Mouse (Mus musculus) heart, embryonic 16.5 days (tissue): Measurements from ENCODE around the gene Trim7. TPM values are rescaled to one million over a fixed set of nuclear protein-coding genes. Genes with fewer than 3 reads are reported as not detected.
"Not testable (repeated sequence)": the region's sequence is repeated elsewhere in the genome, so short reads cannot be mapped to it uniquely, and the experiment has no call there.

Experiments used
- ATAC-seq: fragments of 200-750 bp; cut with Nextera tagmentation; replicated peaks from 2 replicates; pipeline ENCODE4 v1.8.0; 2017; ENCODE audit warnings: moderate number of reproducible peaks; ENCODE audit not compliant: insufficient read depth, low FRiP score; ENCODE audit errors: extremely low read depth
- H3K27ac ChIP-seq: fragments of 300-500 bp; sonication (generic); 2 replicates; pipeline ENCODE4 v1.5.1; 2014; ENCODE audit warnings: mild to moderate bottlenecking, low read length, control low read depth, moderate library complexity
- H3K27me3 ChIP-seq: fragments of 300-500 bp; sonication (generic); 2 replicates; pipeline ENCODE4 v1.6.1; 2014; ENCODE audit warnings: low read length, mixed read lengths; ENCODE audit not compliant: control insufficient read depth, insufficient read depth
- H3K36me3 ChIP-seq: fragments of 300-500 bp; sonication (generic); 2 replicates; pipeline ENCODE4 v1.6.1; 2014; ENCODE audit not compliant: control insufficient read depth, insufficient read depth
- H3K4me1 ChIP-seq: fragments of 300-500 bp; sonication (generic); 2 replicates; pipeline ENCODE4 v1.6.1; 2014; ENCODE audit warnings: low read length, mixed read lengths; ENCODE audit not compliant: control insufficient read depth, insufficient read depth
- H3K4me2 ChIP-seq: fragments of 300-500 bp; sonication (generic); 2 replicates; pipeline ENCODE4 v1.6.1; 2014; ENCODE audit warnings: low read depth, mild to moderate bottlenecking, control low read depth, low read length
- H3K4me3 ChIP-seq: fragments of 300-500 bp; sonication (generic); 2 replicates; pipeline ENCODE4 v1.5.1; 2014; ENCODE audit warnings: mild to moderate bottlenecking, control low read depth, low read length
- H3K9ac ChIP-seq: fragments of 300-500 bp; sonication (generic); 2 replicates; pipeline ENCODE4 v1.6.1; 2014; ENCODE audit warnings: low read length, control low read depth
- H3K9me3 ChIP-seq: fragments of 300-500 bp; sonication (generic); replicated peaks from 2 replicates; pipeline ENCODE4 v1.6.1; 2016; ENCODE audit warnings: low read length; ENCODE audit not compliant: control insufficient read depth
- WGBS: fragments of 180-500 bp; shearing (Covaris S2); extraction: QIAGEN DNeasy Blood & Tissue Kit; methylation state at CpG from one replicate; pipeline ENCODE4 v1.1.7; 2014; 5-methylcytosine and 5-hydroxymethylcytosine counted together
- polyA plus RNA-seq: library from polyadenylated mRNA; unstranded; fragments of >200 nt; fragmentation: Nextera tagmentation; extraction: Ambion mirVana; gene quantifications from 2 replicates; pipeline ENCODE4 v1.2.1, GENCODE M21; 2015

Gene Trim7
- 0.89 and 0.98 TPM in 2 replicates for polyA plus RNA-seq

DNA sequence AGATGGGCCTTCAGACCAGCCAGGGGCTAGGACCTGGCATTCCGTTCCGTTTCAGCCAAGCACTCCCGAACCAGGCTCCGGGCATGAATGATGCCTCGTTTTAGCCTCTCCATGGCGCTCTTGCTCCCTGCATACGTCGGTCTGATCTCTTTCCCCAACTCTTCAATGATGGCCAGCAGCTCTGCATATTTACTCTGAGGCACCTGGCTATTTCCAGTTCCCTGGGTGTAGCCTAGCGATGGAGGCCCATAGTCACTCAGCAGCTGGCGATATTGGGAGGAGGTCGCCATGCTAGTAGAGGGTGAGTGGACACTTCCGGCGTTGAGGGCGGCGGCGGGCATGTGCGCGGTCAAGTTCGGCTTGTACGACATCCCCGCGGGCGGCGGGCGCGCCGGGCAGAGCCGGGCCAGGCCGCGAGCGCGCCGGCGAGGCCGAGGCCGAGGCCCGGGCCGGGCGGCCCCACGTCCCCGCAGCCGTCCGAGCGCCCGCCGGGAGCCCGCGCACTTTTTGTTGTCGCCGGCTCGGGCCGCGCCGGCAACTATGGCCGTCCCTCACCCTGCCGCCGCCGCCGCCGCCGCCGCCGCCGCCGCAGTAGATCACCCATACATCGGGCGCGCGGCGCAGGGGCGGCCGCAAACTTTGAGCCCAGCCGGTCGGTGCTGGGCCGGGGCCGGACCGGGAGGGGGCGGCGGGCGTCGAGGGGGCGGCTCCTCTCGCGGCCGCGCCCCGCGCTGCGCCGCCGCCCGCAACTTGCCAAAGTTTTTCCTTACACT, at the start of gene Trim7, which contains the start of gene Gm12184:
Gene Trim7 (plus strand): TSS at position 162 of the 773 bp plus-strand sequence.
Gene Gm12184 (minus strand): TSS at position 677 of the 773 bp plus-strand sequence.
- H3K27me3 ChIP-seq, H3K9me3 ChIP-seq, H3K36me3 ChIP-seq, H3K4me1 ChIP-seq: not testable (repeated sequence)
- WGBS = under 1% methylated on average over 54 of the region's 92 CpGs
- Histone ChIP-seq H3K4me2 (peak within 1 kb of the TSS; percentile 68), H3K4me3 (peak within 1 kb of the TSS; percentile 49), H3K9ac (peak within 1 kb of the TSS; percentile 64), H3K27ac (peak within 1 kb of the TSS; percentile 60)
- ATAC-seq = peak; percentile 84

DNA sequence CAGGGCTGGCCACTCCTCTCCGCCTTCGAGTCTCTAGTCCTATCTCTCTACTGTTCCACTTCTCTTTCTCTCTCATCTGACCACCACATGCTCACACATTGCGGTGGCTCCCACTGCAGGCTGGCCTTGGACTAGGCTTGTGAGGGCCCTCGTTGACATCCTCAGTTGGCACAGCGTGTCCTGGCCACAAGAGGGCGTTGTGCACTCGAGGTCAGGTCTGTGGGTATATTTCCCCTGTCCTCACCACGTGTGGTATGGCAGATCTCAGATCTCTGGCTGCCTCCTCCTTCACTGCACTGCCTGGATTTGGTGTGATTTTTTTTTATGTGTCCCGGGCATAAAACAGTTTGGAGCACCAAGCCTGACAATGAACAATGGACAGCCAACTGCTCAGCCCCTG, 49.3 kb upstream of the Trim7 start:
- Histone ChIP-seq H3K9ac (no peak overlapping the region), H3K9me3 (no peaks in the 10 kb centered on the region), H3K27me3 (no peaks in the 10 kb centered on the region), H3K36me3 (no peaks in the 10 kb centered on the region), H3K4me1 (no peaks in the 10 kb centered on the region), H3K4me2 (no peak overlapping the region), H3K27ac (no peak overlapping the region), H3K4me3 (no peak overlapping the region)
- 41% methylated on average over 9 of the region's 9 CpGs for WGBS
- no peak for ATAC-seq

DNA sequence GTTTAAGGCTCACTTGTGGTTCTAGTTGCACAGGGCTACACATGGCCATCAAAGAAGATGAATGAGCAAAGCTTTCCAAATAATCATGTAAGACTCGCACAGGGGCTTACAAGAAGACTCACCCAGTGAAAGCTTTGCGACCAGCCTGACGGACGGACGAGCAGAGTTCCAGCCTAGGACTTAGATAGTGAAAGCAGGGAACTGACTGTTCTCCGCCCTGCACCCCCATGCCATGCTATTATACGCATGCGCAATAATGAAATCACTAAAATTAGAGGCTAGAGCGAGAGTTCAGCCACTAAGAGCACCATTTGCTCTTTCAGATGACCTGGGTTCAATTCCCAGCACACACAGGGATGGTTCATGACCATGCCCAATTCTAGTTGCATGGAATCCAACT, 48.6 kb upstream of the Trim7 start:
- H3K4me2 ChIP-seq = no peak overlapping the region
- no peak overlapping the region for H3K9ac ChIP-seq
- H3K27ac ChIP-seq = no peak overlapping the region
- no peaks in the 10 kb centered on the region for H3K9me3 ChIP-seq
- no peak for ATAC-seq
- H3K27me3 ChIP-seq = no peaks in the 10 kb centered on the region
- no peaks in the 10 kb centered on the region for H3K4me1 ChIP-seq
- WGBS = 86% methylated on average over 9 of the region's 9 CpGs
- H3K4me3 ChIP-seq = no peak overlapping the region
- no peaks in the 10 kb centered on the region for H3K36me3 ChIP-seq

DNA sequence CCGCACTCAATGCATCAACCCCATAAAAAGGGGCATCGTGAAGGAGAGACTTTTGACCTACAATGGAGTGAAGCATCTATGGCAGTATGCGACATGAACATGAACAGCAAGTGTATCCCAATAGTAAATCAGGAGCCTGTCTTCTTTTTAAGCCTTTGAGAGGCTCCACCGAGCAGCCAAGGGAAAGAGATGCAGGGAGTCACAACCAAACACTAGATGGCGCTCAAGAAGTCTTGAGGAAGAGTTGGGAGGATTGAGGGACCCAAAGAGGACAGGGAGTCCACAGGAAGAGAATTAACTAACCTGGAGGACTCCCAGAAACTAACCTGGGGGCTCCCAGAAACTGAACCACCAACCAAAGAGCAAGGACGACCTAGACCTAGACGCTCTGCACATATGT, 46.5 kb upstream of the Trim7 start:
- Histone ChIP-seq H3K9ac (no peak overlapping the region), H3K4me1 (no peaks in the 10 kb centered on the region), H3K4me3 (no peak overlapping the region), H3K27me3 (no peaks in the 10 kb centered on the region), H3K36me3 (no peaks in the 10 kb centered on the region), H3K4me2 (no peak overlapping the region), H3K9me3 (no peaks in the 10 kb centered on the region), H3K27ac (no peak overlapping the region)
- 43% methylated on average over 7 of the region's 7 CpGs for WGBS
- no peak for ATAC-seq

DNA sequence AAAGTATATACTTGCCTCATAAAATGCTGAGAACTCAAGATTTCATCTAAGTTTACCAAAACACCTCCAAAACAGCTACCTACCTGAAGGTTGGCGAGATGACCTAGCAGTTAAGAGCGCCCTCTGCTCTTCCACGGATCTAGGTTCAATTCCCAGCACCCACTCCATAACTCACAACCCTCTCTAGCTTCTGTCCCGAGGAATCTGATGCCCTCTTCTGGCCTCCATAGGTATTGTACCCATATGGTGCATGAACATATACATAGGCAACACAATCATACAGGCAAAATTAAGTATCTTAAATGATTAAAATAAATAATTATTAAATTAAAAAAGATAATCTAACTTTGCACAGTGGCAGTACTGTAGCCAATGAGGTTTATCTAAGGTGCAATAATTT, 43.7 kb upstream of the Trim7 start:
- Histone ChIP-seq H3K27me3 (no peaks in the 10 kb centered on the region), H3K4me1 (no peaks in the 10 kb centered on the region), H3K4me3 (no peak overlapping the region), H3K27ac (no peak overlapping the region), H3K9ac (no peak overlapping the region), H3K4me2 (no peak overlapping the region), H3K9me3 (no peaks in the 10 kb centered on the region), H3K36me3 (no peaks in the 10 kb centered on the region)
- no peak for ATAC-seq
- WGBS = 79% methylated on average over 4 of the region's 4 CpGs

DNA sequence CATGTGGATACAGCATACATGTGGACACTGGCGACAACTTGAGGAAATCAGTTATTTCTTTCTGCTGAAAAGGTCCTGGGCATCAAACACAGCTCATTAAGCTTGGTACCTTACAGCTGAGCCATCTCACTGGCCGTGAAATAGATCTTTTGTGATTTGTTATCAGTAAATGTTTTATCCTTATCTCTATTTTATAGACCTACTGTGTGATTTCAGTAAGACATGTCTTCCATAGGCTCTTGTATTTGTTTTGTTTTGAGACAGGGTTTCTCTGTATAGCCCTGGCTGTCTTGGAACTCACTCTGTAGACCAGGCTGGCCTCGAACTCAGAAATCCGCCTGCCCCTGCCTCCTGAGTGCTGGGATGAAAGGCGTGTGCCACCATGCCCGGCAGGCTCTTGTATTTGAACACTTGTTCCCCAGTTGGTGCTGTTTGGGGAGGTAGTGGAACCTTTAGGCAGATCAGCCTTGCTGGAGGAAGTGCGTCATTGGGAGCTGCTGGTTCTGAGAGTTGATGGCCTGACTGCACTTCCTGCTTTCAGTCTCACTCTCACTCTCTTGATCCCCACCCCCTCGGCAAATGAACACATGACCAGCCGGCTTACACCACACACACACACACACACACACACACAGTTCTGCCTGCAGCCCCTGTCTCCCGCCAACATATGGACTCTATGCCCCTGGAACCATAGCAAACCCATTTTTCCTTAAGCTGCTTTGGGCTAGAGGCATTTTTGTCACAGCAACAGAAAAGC, 38.3 kb upstream of the Trim7 start:
- WGBS = 46% methylated on average over 10 of the region's 10 CpGs
- Histone ChIP-seq H3K27me3 (no peaks in the 10 kb centered on the region), H3K9me3 (no peaks in the 10 kb centered on the region), H3K27ac (no peak overlapping the region), H3K4me3 (peak overlapping the region; percentile 54), H3K4me1 (peaks cover 11% of the 10 kb centered on the region; the same call in 1 of the 2 replicates), H3K4me2 (peak overlapping the region; percentile 82), H3K9ac (peak overlapping the region; percentile 54), H3K36me3 (no peaks in the 10 kb centered on the region)
- peak; percentile 73 for ATAC-seq

DNA sequence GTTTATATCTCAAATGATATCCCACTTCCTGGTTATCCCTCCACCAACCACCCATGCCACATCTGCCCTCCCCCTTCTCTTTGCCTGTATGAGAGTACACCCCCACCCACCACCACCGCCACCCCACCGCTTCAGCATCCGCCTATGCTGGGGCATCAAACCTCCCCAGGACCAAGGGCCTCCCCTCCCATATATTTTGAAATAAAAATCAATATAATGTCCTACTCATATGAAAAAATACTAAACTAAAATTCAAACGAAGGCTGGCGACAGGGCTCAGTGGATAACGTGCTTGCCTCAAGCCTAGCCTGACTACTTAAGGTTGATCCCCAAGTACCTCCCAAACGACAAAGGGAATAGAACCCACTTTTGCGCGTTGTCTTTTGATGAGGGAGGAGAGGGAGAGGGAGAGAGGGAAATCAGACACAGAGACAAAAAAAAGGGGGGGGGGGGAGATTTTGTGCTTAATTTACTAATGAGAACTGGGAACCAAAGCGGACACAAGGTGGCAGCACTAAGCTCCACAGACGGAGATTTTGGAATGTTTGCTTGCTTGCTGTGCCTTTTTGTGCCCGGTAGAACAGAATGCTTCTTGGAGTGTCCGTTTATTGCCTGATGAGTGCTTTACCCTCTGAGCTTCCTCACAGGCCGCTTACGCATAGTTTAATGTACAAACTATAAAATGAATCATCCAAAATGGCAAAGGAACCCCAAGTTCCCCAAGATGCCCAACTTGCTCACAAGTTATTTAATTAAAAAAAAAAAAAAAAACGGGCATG, 37.4 kb upstream of the Trim7 start:
- peak overlapping the region; percentile 54 for H3K4me3 ChIP-seq
- H3K27ac ChIP-seq = 0 out of 2 replicates have a peak overlapping the region, but pooled peaks have one; percentile 13
- 7% methylated on average over 16 of the region's 16 CpGs for WGBS
- no peaks in the 10 kb centered on the region for H3K9me3 ChIP-seq
- no peaks in the 10 kb centered on the region for H3K27me3 ChIP-seq
- ATAC-seq = no peak
- peak overlapping the region; percentile 63; the same call in 1 of the 2 replicates for H3K9ac ChIP-seq
- H3K4me1 ChIP-seq = peaks cover 11% of the 10 kb centered on the region; the same call in 1 of the 2 replicates
- H3K4me2 ChIP-seq = peak overlapping the region; percentile 82
- H3K36me3 ChIP-seq = no peaks in the 10 kb centered on the region

DNA sequence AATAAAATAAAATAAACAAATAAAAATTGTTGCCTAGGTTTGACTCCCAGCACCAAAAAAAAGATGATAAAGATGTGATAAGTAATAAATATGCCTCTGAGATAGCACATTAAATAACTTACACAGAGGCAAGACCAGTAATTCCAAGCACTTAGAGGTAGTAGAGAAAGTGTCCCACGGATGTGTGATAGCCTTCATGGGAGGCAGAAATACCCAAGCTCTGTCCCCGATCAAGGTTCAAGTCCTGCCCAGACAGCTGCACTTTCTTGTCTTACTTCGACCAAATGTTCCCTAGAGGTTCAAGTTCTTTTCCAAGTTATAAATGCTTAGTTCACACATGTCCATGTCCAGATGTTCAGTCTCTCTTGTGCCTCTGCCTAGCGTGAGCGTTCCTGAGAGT, 36.7 kb upstream of the Trim7 start:
- Histone ChIP-seq H3K9ac (no peak overlapping the region), H3K4me3 (no peak overlapping the region; the same call in 1 of the 2 replicates), H3K36me3 (no peaks in the 10 kb centered on the region), H3K27ac (no peak overlapping the region), H3K27me3 (no peaks in the 10 kb centered on the region), H3K4me2 (no peak overlapping the region), H3K4me1 (peaks cover 11% of the 10 kb centered on the region; the same call in 1 of the 2 replicates), H3K9me3 (no peaks in the 10 kb centered on the region)
- no peak for ATAC-seq
- WGBS = 84% methylated on average over 5 of the region's 5 CpGs
